Mouse (Mus musculus): ENCODE data around the gene Tmcc3.

DNA sequence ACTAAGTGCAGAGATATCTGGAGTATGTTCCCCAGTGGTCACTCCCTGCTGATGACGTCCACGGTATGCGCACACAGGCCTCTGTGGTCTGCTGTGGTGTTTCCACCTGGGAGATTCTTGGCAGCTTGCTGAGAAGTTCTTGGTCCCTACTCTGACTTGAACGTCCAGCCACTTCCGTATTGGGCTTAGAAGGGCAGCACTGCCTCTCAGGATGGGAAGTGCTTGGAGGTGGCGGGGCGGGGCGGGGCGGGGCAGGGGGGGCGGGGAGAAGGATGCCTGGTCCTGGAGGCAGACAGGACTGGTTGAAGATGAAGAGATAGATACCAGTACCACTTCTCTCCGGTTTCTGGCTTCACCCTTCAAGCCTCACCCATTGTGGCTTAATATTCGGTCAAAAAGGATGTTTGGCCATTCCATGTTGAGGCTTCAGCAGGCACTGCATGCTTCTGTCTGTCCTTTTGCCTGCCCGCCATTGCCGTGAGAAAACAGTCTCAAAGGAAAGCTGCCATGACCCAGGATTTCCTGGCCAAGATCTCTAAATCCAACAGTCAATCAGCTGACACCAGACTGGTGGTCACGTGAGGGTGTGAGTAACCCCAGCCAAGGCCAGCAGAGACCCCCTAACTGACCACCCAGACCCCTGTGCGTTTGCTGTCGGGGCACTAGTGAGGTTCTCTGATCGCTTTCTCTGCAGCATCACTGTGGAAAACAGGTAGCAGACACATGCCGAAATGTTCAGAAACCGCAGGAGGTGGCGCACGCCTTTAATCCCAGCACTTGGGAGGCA is 33.1 kb downstream of the Tmcc3 start:
- no peak for TF ChIP-seq CTCF (IDR thresholded peaks at IDR 0.05; ENCODE audit: low read depth, low read length)
- TF ChIP-seq POLR2A (IDR thresholded peaks at IDR 0.05; ENCODE audit: insufficient read depth, low read length), result no peak

Measured in ES-Bruce4 (cell line).